ENCODE assay signal across 15 mouse cellular contexts in the genomic region with DNA sequence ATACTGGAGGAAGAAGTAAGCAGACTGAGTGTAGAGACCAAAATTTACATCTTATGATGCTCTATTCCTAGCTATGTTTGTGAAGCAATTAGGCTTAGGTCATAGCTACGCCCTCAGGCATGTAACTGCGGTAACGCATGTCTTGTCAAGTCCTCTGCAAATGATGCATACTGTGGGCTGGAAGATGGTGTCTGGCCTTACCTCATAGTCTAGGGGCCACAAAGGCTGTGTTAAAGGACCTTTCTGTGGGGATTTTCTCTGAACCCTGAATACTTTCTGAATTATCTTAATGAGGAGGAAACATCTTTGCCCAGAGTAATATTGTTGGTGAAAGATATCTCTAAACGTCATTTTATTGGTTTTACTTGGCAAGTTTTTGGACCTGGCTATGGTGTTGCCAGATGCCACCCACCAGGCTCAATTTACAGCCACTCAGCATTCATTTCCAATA. TPM values are rescaled to one million over a fixed set of nuclear protein-coding genes. Genes with fewer than 3 reads are reported as not detected.
"Had no signal": no experiment of that assay in that cellular context is flagged by ENCODE, and none has a peak within 500 bp of the region (broad histone marks: within the 10 kb centered on the region; RNA-seq: fewer than 3 reads in every experiment).

No protein-coding gene starts in this region.

- H3K9ac ChIP-seq: limb, embryonic 12.5 days; liver, embryonic 14.5 days; neural tube, embryonic 12.5 days had no signal

- H3K4me3 ChIP-seq: limb, embryonic 12.5 days; midbrain, embryonic 10.5 days; neural tube, embryonic 12.5 days had no signal

- H3K27ac ChIP-seq: kidney, postnatal 0 days; limb, embryonic 12.5 days; liver, embryonic 14.5 days; midbrain, embryonic 10.5 days; neural tube, embryonic 12.5 days; stomach, postnatal 0 days had no signal

- DNase-seq: kidney, adult 9 months; kidney, postnatal 36 days; liver; lung, adult 18-20 months; midbrain, embryonic 14.5 days; right cerebral cortex, postnatal 14 days; thymus, postnatal 4 days had no signal

- H3K4me2 ChIP-seq: limb, embryonic 12.5 days; neural tube, embryonic 12.5 days had no signal

- H3K27me3 ChIP-seq: limb, embryonic 12.5 days; neural tube, embryonic 12.5 days had no signal

- H3K36me3 ChIP-seq: limb, embryonic 12.5 days; midbrain, embryonic 10.5 days; neural tube, embryonic 12.5 days had no signal

- H3K9me3 ChIP-seq: limb, embryonic 12.5 days; midbrain, embryonic 10.5 days; neural tube, embryonic 12.5 days had no signal

RNA-seq across cellular contexts. Expression of gene Slc45a3, which starts 39.1 kb away (rescaled TPM):
- total RNA-seq: monocyte, adult 5-6 weeks; neutrophil, adult 5-6 weeks had no signal
